Mouse (Mus musculus): Measurements from ENCODE around the gene Myl12a.

GRCm38 (mm10) chr17:70985501-70986354 is 16.9 kb downstream of the Myl12a start:
- TF ChIP-seq POLR2A (IDR thresholded peaks at IDR 0.05; ENCODE audit: low read depth, low read length): no peak
- no peak for TF ChIP-seq CTCF (conservative IDR thresholded peaks at IDR 0.05; ENCODE audit: insufficient read depth, insufficient read length, low read depth, low read length)
